Mouse (Mus musculus) right cerebral cortex, postnatal 4 days (tissue): ENCODE results near the gene Nek6.
A peak's percentile ranks its signal among the peaks of the same experiment; 100 is the strongest.

ENCODE experiments used
- DNase-seq: peaks from one replicate; pipeline ENCODE4 v3.0.0-alpha.2; 2022

Gene Nek6

DNA sequence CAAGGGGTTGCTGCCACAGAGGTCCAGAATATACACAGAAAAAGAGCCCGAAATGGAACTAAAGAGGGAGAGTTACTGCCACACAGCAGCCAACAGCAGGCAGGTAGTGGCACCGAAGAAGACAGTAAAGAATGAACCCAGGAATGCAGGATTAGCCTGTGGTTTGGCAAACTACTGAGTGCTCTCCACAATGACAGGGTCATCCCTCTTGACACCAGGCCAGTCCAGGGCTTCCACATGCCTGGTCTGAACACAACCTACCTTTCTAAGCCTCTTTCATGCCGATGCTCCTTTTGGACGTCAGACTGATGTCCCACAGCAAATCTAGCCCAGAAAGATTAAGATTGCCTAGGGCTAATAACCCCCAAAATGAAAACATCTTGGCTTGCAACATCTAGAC, 117.4 kb downstream of the Nek6 start:
- no peak for DNase-seq

DNA sequence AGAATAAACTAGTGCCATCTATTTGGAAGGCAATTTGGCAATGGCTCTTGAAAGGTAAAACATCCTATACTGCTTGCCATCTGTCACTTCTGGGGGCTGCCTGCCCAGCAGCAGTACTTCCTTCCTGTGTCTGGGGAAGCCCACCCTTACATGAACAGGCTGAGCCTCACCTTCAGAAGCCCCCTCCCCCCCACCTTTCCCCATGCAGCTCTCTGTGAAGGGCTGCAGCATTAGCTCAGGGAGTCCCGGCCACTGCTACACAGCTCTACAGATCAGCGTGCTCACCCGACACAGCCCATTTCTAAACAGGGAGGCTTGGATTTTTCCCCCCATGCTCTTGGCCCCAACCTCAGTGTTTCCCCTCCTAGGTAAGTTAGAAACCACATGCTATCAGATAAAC, 118.0 kb downstream of the Nek6 start:
- DNase-seq, result no peak

DNA sequence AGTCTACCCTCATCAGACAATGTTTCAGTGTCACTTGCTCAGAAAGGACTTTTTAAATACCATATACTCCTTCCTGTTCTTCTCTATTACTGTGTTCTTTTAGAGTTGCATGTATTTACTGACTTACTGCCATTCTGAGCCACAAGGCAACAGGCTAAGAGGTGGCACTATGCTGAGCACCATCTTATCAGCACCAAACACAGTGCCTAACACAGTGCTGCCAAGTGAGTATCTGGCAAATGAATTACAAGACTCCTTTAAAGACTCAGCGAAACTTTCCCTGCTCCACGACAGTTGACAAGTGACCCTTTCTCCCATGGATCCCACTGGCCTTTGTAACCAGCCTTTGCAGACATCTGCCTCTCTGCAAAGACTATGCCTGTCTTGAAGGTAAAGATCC, 119.1 kb downstream of the Nek6 start:
- DNase-seq, result no peak

DNA sequence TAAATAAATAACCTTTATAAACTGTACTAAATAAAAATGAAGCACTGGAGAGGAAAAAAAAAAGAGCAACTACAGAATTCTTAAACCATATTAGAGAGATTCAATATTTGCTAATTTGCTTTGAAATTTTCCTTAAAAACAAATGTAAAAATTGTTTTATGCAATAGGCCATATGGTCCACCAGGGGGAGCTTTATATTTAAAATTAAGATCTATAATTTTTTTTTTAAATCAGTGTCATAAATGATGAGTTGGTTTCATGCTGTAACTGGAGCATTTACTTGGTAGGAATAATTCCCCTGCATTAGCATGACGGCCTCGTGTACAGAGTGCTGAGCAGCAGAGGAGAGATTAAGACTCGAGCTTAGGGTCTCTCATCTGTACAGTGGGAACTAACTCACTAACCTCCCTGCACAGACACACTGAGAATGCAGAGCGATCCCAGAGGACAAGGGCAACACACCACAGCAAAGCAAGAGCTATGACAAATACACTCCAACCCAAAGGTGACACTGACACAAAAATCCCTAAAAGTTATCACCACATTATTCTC, 126.3 kb downstream of the Nek6 start:
- DNase-seq, result no peak

DNA sequence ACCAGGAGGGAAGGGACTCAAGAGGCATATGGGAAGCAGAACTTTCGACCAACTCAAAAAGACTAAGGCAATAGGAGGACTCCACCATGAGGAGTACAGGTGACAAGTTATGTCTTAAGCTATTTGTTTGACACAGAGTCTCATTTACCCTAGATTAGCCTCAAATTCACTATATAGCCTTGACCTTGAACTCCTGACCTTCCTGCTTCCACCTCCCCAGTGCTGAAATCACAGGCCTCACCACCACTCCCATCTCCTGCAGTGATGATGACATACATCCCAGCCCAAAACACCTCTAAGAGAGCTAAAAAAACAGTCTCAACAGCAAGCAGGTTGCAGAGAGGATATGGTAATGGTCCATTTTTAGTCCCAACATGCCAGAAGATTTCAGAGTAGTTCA, 130.3 kb downstream of the Nek6 start:
- no peak for DNase-seq

DNA sequence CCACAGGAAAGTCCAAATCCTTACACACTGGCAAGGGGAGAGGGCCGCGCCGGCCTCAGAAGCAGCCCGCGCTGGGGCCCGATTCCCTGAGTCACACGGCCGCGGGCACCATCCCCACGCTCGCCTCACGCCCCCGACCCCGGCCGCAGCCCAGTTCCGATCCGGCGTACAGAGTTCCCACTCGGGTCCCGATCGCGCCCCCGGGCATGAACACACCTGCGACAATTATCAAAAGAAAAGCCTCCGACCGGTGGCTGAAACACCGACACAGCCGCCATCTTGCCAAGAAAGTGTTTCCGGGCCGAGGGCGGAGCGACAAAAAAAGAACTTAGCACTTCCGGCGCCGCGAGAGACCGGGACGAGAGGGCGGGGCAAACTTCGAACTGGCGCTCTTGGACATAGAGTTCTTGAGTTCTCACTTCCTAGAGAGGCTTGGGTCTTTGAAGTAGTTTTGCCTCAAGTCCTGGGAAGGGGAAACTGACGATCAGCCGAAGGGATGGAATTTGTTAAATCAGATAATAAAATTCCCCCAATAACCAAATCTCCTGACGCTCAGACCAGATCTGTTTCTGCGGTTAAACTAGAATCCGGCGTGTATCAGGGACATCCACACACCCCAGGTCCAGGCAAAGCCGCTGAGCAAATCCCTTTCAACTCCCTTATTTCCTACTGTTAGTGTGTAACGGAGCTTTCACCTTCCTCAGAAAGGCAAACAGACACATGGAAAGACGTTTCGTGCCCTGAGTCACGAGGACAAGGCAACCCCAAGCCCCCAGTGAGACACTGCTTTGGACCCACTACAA, 132.4 kb downstream of the Nek6 start, which contains the start of gene Psmb7:
TSS of gene Psmb7 (minus strand) at position 463 of the 803 bp plus-strand sequence.
- peak; percentile 82 for DNase-seq
